Comparison of ENCODE assay signal across 35 mouse cellular contexts in the genomic region with DNA sequence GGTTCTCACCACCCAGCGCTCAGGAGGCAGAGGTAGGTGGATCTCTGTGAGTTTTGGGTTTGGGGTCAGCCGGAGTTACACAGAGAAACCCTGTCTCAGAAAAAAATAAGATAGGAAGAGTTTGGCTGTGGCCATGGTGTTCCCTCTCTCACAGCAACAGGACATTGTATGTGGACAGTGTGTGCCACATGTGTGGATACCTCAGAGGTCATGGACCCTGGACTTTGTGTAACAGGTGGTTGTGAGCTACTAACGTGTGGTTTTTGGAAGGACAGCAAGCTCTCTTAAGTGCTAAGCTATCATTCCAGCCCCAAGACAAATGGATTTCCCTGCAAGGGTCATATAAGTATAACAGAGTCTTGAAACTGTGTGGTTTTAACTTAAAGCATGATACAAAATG.
"Had no signal": no experiment of that assay in that cellular context is flagged by ENCODE, and none has a peak within 500 bp of the region (broad histone marks: within the 10 kb centered on the region; RNA-seq: fewer than 3 reads in every experiment).

No protein-coding gene starts in this region.

- H3K9me3 ChIP-seq: heart, embryonic 10.5 days; heart, embryonic 12.5 days; heart, embryonic 15.5 days; hindbrain, embryonic 10.5 days; hindbrain, embryonic 12.5 days; hindbrain, embryonic 13.5 days; hindbrain, embryonic 15.5 days; intestine, embryonic 15.5 days; kidney, embryonic 15.5 days had no signal

- H3K27me3 ChIP-seq: heart, embryonic 12.5 days; heart, embryonic 13.5 days; heart, embryonic 15.5 days; hindbrain, embryonic 12.5 days; hindbrain, embryonic 13.5 days; hindbrain, embryonic 15.5 days; intestine, embryonic 15.5 days; kidney, embryonic 15.5 days had no signal

- H3K4me3 ChIP-seq: heart, embryonic 10.5 days; heart, embryonic 12.5 days; heart, embryonic 13.5 days; heart, embryonic 15.5 days; hindbrain, embryonic 10.5 days; hindbrain, embryonic 12.5 days; hindbrain, embryonic 13.5 days; hindbrain, embryonic 15.5 days; intestine, embryonic 15.5 days; kidney, embryonic 15.5 days; layer of hippocampus, adult 2 months had no signal

- H3K27ac ChIP-seq: heart, embryonic 10.5 days; heart, embryonic 13.5 days; heart, embryonic 15.5 days; hindbrain, embryonic 10.5 days; hindbrain, embryonic 12.5 days; hindbrain, embryonic 13.5 days; hindbrain, embryonic 14.5 days; hindbrain, embryonic 15.5 days; hindbrain, postnatal 0 days; intestine, embryonic 15.5 days; kidney, embryonic 15.5 days; kidney, postnatal 0 days; layer of hippocampus, adult 2 months had no signal

- H3K9ac ChIP-seq: heart, embryonic 12.5 days; heart, embryonic 13.5 days; heart, embryonic 15.5 days; hindbrain, embryonic 12.5 days; hindbrain, embryonic 13.5 days; hindbrain, embryonic 14.5 days; hindbrain, embryonic 15.5 days; intestine, embryonic 15.5 days; kidney, embryonic 15.5 days had no signal

- H3K4me1 ChIP-seq: heart, embryonic 10.5 days; heart, embryonic 12.5 days; hindbrain, embryonic 10.5 days; hindbrain, embryonic 12.5 days; hindbrain, embryonic 13.5 days; intestine, embryonic 15.5 days; kidney, embryonic 15.5 days had no signal

- ATAC-seq: hindbrain, embryonic 16.5 days; hindbrain, postnatal 0 days; inflammation-experienced regulatory T-cells, adult 6 months; intestine, embryonic 15.5 days; intestine, embryonic 16.5 days; intestine, postnatal 0 days had no signal

- H3K4me2 ChIP-seq: heart, embryonic 11.5 days; heart, embryonic 12.5 days; heart, embryonic 13.5 days; heart, embryonic 15.5 days; hindbrain, embryonic 12.5 days; hindbrain, embryonic 13.5 days; hindbrain, embryonic 14.5 days; hindbrain, embryonic 15.5 days; intestine, embryonic 15.5 days; kidney, embryonic 15.5 days had no signal

- DNase-seq: heart, postnatal 10 days; heart, postnatal 14 days; heart, postnatal 36 days; heart, postnatal 4 days; kidney, adult 11 months; kidney, adult 18-20 months; kidney, adult 2 months; kidney, adult 8-10 months; kidney, adult 9 months; kidney, postnatal 10 days; kidney, postnatal 14 days; kidney, postnatal 25 days; kidney, postnatal 36 days; kidney, postnatal 4 days; layer of hippocampus, adult 9-11 months; layer of hippocampus, postnatal 36 days had no signal
